Mouse (Mus musculus) megakaryocyte, embryonic 14.5 days (primary cell): Measurements from ENCODE around the gene Ppl. TPM values are rescaled to one million over a fixed set of nuclear protein-coding genes. Genes with fewer than 3 reads are reported as not detected.

Experiments
- H3K27me3 ChIP-seq: replicated peaks from 2 replicates; pipeline ENCODE3; 2012; ENCODE audit warnings: inconsistent platforms
- H3K36me3 ChIP-seq: replicated peaks from 2 replicates; pipeline ENCODE3; 2012; ENCODE audit warnings: low read length, inconsistent platforms, mixed read lengths
- H3K4me1 ChIP-seq: 2 replicates; pipeline ENCODE4 v1.6.1; 2012; ENCODE audit warnings: inconsistent platforms
- H3K4me3 ChIP-seq: replicated peaks from 2 replicates; pipeline ENCODE3; 2012; ENCODE audit warnings: moderate library complexity, mild to moderate bottlenecking, inconsistent platforms
- H3K9me3 ChIP-seq: 2 replicates; pipeline ENCODE4 v1.6.1; 2012; ENCODE audit warnings: inconsistent platforms
- FLI1 ChIP-seq: IDR thresholded peaks from 2 replicates; pipeline ENCODE4 v1.6.1; 2012; ENCODE audit warnings: low read length, inconsistent platforms, mixed read lengths
- GATA1 ChIP-seq: IDR thresholded peaks from 3 replicates; pipeline ENCODE4 v1.6.1; 2012; ENCODE audit warnings: mixed read lengths, low read length, inconsistent platforms, borderline replicate concordance
- polyA plus RNA-seq: library from polyadenylated mRNA; stranded (reverse); fragments of >175 nt; gene quantifications from 2 replicates; pipeline ENCODE4 v1.2.3, GENCODE M21; 2012; ENCODE audit warnings: low replicate concordance; ENCODE audit not compliant: insufficient read depth

The Ppl gene
- polyA plus RNA-seq, 1 experiment = not detected

DNA sequence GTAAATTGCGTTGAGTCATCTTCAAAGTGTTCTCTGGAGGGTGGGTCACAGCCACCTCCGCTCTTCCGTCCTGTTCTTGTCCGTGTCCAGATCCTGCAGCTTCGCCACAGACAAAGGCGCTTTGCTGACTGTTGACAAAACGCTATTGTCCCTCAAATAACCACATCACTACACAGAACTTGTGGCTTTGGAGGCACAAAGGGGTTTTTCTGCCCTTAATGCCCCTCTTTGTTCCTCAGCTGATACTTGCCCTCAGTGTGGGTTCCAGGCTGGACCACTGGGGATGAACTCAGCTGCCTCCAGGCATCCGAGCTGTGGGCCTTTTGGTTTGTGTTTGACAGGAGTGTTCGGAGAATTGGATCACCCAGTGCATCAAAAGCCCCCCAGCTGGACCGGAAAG, 18.3 kb upstream of the Ppl start:
- Histone ChIP-seq H3K4me3 (no peak overlapping the region), H3K4me1 (peaks cover 28% of the 10 kb centered on the region)

DNA sequence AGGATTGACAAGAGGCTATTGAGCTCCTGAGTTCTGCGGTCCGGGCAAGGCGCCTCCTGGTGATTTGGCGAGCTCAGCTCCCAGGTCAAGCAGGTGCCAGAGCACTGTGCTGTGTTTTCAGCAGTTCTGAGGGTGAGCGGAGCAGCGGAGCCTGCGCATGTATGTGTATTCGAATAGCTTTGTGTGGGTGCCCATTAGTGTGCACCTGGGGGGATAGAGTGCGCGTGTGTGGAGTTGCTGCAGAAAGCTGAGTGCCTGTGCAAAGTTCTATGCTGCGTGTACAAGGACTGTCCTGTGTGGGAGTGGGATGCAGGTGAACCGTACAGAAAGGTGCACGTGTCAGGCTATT, 14.8 kb upstream of the Ppl start, which contains the start of gene Sec14l5:
Gene Sec14l5 (plus strand): TSS at position 73 of the 349 bp plus-strand sequence.
- Histone ChIP-seq H3K9me3 (0 out of 2 replicates have a peak, but pooled peaks cover 3% of the 10 kb centered on the region), H3K36me3 (no peaks in the 10 kb centered on the region), H3K27me3 (peaks cover 75% of the 10 kb centered on the region), H3K4me3 (peak within 1 kb of the TSS; percentile 88), H3K4me1 (peaks cover 31% of the 10 kb centered on the region)
- no peak for TF ChIP-seq GATA1
- TF ChIP-seq FLI1 = no peak

More for the DNA sequence above, 18.3 kb upstream of the Ppl start:
- no peaks in the 10 kb centered on the region for H3K36me3 ChIP-seq
- peaks cover 68% of the 10 kb centered on the region for H3K27me3 ChIP-seq
- TF ChIP-seq FLI1 (no peak), GATA1 (no peak)
- no peaks in the 10 kb centered on the region for H3K9me3 ChIP-seq

GRCm38 (mm10) chr16:5146367-5147036, 14.3 kb upstream of the Ppl start:
- TF ChIP-seq GATA1 = no peak
- TF ChIP-seq FLI1 = no peak
- peaks cover 31% of the 10 kb centered on the region for H3K4me1 ChIP-seq
- peaks cover 80% of the 10 kb centered on the region for H3K27me3 ChIP-seq
- no peaks in the 10 kb centered on the region for H3K36me3 ChIP-seq
- 0 out of 2 replicates have a peak, but pooled peaks cover 3% of the 10 kb centered on the region for H3K9me3 ChIP-seq
- H3K4me3 ChIP-seq = peak overlapping the region; percentile 88

DNA sequence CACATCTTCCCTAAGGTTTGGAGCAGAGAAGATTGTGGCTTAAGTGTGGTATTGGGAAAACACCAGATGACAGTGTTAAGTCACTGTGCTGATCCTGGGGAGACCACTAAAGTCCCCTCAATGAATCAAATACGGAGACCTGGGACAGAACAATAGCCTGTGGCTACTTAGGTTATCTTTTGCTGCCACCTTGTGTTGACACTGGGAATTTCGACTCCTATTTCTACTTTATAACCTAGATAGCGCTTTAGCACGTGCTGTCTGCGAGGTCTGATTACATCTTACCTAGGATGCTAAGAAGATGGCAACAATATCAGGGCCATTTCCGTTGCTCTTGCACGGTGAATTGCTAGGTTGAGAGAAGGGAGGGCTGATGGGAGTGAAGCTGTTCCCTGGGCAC, 13.3 kb upstream of the Ppl start:
- peaks cover 31% of the 10 kb centered on the region for H3K4me1 ChIP-seq
- peaks cover 82% of the 10 kb centered on the region for H3K27me3 ChIP-seq
- no peaks in the 10 kb centered on the region for H3K36me3 ChIP-seq
- peak overlapping the region; percentile 83 for H3K4me3 ChIP-seq
- H3K9me3 ChIP-seq = 0 out of 2 replicates have a peak, but pooled peaks cover 3% of the 10 kb centered on the region
- TF ChIP-seq GATA1 = no peak
- TF ChIP-seq FLI1 = no peak

DNA sequence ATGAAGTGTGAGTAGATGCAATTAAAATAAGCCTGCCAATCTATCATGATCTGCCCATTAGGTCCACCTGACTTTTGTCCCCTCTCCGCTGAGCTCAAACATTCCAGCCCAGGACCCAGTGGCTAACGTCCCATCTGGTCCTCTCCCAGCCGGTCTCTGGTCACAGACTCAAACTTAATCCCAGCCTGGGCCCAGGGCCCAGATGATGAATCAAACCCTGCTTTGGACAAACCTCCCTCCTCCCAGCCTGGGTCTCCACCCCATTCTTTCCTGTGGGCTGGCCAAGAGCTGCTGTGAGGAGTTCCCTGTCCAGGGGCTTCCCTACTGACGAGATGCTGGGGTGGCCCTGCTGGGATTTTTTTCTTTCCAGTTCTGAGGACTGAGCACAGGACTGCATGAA, 7.5 kb upstream of the Ppl start:
- Histone ChIP-seq H3K36me3 (no peaks in the 10 kb centered on the region), H3K4me3 (no peak overlapping the region), H3K4me1 (peaks cover 4% of the 10 kb centered on the region; the same call in 1 of the 2 replicates), H3K9me3 (0 out of 2 replicates have a peak, but pooled peaks cover 3% of the 10 kb centered on the region), H3K27me3 (peaks cover 76% of the 10 kb centered on the region)
- TF ChIP-seq GATA1 (no peak), FLI1 (no peak)

DNA sequence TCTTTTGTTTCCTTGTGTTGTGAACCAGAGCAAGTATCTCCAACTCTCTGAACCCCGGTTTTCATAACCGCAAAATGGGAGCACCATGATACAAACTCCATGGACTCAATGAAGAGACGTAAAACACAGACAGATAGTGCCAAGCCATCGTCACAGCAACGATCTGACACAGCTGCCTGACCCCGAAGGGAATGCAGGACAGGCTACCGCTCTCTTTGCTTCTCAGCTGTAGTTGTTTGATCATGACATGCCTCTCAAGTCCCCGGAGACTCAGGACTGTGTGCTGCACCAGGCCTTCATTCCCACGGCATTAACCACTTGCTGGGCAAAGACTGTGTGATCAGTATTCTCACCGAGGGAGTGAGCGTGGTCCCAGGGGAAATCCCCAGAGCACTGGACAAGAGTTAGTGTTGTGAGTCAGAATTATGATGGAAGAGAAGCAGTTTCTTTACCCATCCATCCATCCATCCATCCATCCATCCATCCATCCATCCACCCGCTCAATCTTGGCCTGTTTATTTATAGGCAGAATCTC, 4.9 kb upstream of the Ppl start:
- Histone ChIP-seq H3K4me1 (peaks cover 20% of the 10 kb centered on the region), H3K4me3 (no peak overlapping the region), H3K27me3 (peaks cover 79% of the 10 kb centered on the region), H3K36me3 (no peaks in the 10 kb centered on the region), H3K9me3 (no peaks in the 10 kb centered on the region)
- TF ChIP-seq FLI1 (no peak), GATA1 (no peak)

DNA sequence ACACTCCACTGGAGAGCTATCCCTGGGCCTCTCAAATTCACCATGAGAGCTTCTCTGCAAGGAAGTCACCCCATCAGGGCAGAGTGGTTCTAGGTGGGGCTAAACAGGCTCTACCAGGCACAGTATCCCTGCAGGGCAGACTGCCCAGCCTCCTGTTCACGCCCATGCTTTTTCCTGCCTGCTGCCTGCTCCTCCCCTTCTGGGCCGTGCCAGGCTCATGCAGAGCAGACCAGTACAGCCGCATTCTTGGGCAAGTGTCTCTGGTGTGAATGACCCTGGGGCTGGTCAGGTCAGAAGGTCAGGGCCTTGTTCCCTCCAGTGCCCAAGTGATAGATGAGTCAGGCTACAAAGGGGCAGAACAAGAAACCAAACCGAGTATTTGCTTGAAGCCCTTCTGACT, 4.3 kb upstream of the Ppl start:
- Histone ChIP-seq H3K36me3 (no peaks in the 10 kb centered on the region), H3K4me3 (no peak overlapping the region), H3K27me3 (peaks cover 79% of the 10 kb centered on the region), H3K4me1 (peaks cover 25% of the 10 kb centered on the region), H3K9me3 (no peaks in the 10 kb centered on the region)
- TF ChIP-seq GATA1 (no peak), FLI1 (no peak)

GRCm38 (mm10) chr16:5135551-5136261, 3.5 kb upstream of the Ppl start:
- no peaks in the 10 kb centered on the region for H3K9me3 ChIP-seq

GRCm38 (mm10) chr16:5134623-5135330, 2.6 kb upstream of the Ppl start:
- Histone ChIP-seq H3K36me3 (no peaks in the 10 kb centered on the region), H3K4me1 (peaks cover 26% of the 10 kb centered on the region), H3K4me3 (peak overlapping the region; percentile 39), H3K27me3 (peaks cover 85% of the 10 kb centered on the region), H3K9me3 (no peaks in the 10 kb centered on the region)
- TF ChIP-seq GATA1 (no peak), FLI1 (no peak)

More at GRCm38 (mm10) chr16:5135551-5136261, 3.5 kb upstream of the Ppl start:
- Histone ChIP-seq H3K27me3 (peaks cover 79% of the 10 kb centered on the region), H3K36me3 (no peaks in the 10 kb centered on the region), H3K4me1 (peaks cover 26% of the 10 kb centered on the region), H3K4me3 (no peak overlapping the region)
- no peak for TF ChIP-seq GATA1
- TF ChIP-seq FLI1 = no peak
